Mouse (Mus musculus): ENCODE data around the gene Hic2. TPM values are rescaled to one million over a fixed set of nuclear protein-coding genes. Genes with fewer than 3 reads are reported as not detected.

The Hic2 gene
- total and polyA plus RNA-seq, 2 experiments from 2014 or later, result 4.3 to 14.9 TPM

DNA sequence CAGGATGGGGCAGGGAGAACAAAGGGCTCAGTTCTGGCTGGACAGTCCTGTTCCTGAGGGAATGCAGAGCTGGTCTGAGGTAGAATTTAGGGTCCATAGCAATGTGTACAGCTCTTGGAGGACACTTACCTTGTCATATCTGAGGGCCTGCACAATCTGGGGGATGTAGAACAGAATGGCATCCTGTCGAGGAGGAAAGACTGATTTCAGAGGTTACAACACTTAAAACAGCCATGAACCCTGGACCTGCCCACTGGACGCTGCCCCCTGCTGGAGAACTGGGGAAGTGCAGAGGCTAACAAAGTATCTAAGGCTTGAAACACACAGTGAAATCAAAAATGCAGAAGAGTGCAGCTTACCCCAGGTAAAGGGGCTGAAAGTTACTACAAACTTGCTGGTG lies 59.4 kb downstream of the Hic2 start:
- ATAC-seq, result no peak; the same call in 1 of the 2 replicates
- no peak overlapping the region for H3K27ac ChIP-seq (ENCODE audit: low read depth, low read length)
- no peaks in the 10 kb centered on the region for H3K27me3 ChIP-seq (ENCODE audit: insufficient read depth, low read length)
- 3% methylated on average over 2 of the region's 2 CpGs for WGBS
- TF ChIP-seq CTCF (IDR thresholded peaks at IDR 0.05; ENCODE audit: low read depth), result peak; percentile 88
- no peak overlapping the region for H3K9ac ChIP-seq
- peaks cover 70% of the 10 kb centered on the region for H3K36me3 ChIP-seq (ENCODE audit: insufficient read depth)
- DNase-seq, result peak; percentile 76
- no peaks in the 10 kb centered on the region for H3K9me3 ChIP-seq (ENCODE audit: low read length)
- H3K4me3 ChIP-seq (ENCODE audit: low read depth, low read length), result no peak overlapping the region
- no peak overlapping the region for H3K4me2 ChIP-seq (ENCODE audit: low read depth)
- no peaks in the 10 kb centered on the region for H3K4me1 ChIP-seq (ENCODE audit: insufficient read depth)

DNA sequence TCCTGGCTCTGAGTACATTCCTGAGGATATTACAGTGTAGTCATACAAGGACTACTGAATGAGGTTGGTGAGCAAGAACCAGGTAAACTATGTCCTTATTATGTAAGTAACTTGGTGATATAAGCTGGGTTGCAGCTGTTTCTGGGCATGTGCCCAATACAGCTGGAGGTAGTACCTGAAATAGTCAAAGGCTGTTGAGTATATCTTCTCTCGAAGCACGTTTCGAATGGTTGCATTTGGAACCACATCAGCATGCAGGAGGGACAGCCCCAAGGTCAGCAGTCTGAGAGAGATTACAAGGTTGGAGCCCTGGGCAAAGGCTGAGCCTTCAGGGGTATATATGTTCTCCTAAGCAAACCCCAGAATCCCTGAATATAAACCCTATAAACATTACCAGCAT lies 67.4 kb downstream of the Hic2 start:
- no peak overlapping the region for H3K27ac ChIP-seq (ENCODE audit: low read depth, low read length)
- H3K9me3 ChIP-seq (ENCODE audit: low read length), result no peaks in the 10 kb centered on the region
- H3K27me3 ChIP-seq (ENCODE audit: insufficient read depth, low read length), result no peaks in the 10 kb centered on the region
- no peaks in the 10 kb centered on the region for H3K4me1 ChIP-seq (ENCODE audit: insufficient read depth)
- DNase-seq (no peak), ATAC-seq (no peak)
- WGBS, result 94% methylated on average over 3 of the region's 3 CpGs
- H3K9ac ChIP-seq, result no peak overlapping the region
- no peak overlapping the region for H3K4me2 ChIP-seq (ENCODE audit: low read depth)
- peaks cover 89% of the 10 kb centered on the region for H3K36me3 ChIP-seq (ENCODE audit: insufficient read depth)
- no peak overlapping the region for H3K4me3 ChIP-seq (ENCODE audit: low read depth, low read length)
- TF ChIP-seq CTCF (IDR thresholded peaks at IDR 0.05; ENCODE audit: low read depth), result no peak

DNA sequence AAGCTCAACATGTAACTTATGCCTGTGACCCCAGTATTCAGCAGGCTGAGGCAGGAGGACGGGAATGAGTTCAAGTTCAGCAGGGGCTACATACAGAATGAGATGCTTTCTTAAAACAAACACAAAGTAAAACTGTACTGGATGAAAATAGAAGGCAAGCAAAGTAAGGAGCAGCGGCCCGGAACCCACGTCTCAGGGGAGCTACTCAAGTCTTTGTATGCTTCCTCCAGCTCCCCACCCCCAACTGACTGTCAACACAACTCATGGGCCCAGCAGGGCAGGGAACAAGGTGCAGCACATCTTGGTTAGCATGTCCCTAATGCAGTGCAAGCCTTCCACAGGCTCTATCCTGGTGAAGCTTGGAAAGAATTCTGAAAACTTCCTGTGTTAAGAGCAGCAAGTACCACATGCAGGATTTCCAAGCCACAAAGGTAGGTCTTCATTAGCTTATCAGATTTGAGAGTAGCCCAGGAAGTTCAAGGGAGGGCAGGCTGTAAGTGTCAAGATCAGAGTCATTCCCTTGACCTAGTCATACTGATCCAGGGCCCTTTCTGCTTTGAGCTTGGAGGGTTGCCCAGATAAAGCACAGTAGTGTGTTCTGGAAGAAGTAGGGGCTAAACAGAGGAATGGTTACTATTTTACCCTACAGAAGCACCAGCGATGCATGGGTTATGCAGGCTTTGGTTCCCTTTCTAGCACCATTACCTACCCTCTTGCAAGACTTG lies 70.3 kb downstream of the Hic2 start:
- no peak overlapping the region for H3K4me3 ChIP-seq (ENCODE audit: low read depth, low read length)
- H3K27ac ChIP-seq (ENCODE audit: low read depth, low read length), result no peak overlapping the region
- no peak overlapping the region for H3K4me2 ChIP-seq (ENCODE audit: low read depth)
- DNase-seq (no peak), ATAC-seq (no peak)
- H3K9me3 ChIP-seq (ENCODE audit: low read length), result no peaks in the 10 kb centered on the region
- no peaks in the 10 kb centered on the region for H3K4me1 ChIP-seq (ENCODE audit: insufficient read depth)
- no peaks in the 10 kb centered on the region for H3K27me3 ChIP-seq (ENCODE audit: insufficient read depth, low read length)
- TF ChIP-seq CTCF (IDR thresholded peaks at IDR 0.05; ENCODE audit: low read depth), result no peak
- WGBS, result 88% methylated on average over 5 of the region's 5 CpGs
- peaks cover 82% of the 10 kb centered on the region for H3K36me3 ChIP-seq (ENCODE audit: insufficient read depth)
- no peak overlapping the region for H3K9ac ChIP-seq

DNA sequence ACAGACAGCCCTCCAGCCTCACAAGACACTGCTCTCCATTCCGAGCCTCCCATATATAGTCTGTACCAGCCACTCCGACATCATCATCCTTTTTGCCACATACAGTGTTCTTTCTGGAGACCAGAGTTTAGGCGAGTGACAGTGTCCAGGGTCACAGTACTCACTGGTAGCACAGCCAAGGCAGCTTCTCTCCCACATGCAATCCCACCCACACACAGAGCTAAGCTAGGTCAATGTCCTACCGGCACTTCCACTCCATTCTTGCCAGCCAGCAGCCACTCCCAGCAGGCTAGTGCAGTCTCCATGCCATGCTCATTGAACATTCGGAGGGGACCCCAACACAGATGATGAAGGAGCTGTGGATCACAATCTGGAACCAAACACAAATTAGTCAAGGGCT lies 74.1 kb downstream of the Hic2 start:
- Histone ChIP-seq H3K9ac (no peak overlapping the region), H3K9me3 (ENCODE audit: low read length) (no peaks in the 10 kb centered on the region), H3K4me3 (ENCODE audit: low read depth, low read length) (no peak overlapping the region), H3K36me3 (ENCODE audit: insufficient read depth) (peaks cover 84% of the 10 kb centered on the region), H3K27ac (ENCODE audit: low read depth, low read length) (no peak overlapping the region), H3K4me2 (ENCODE audit: low read depth) (no peak overlapping the region), H3K27me3 (ENCODE audit: insufficient read depth, low read length) (no peaks in the 10 kb centered on the region), H3K4me1 (ENCODE audit: insufficient read depth) (no peaks in the 10 kb centered on the region)
- ATAC-seq, result no peak
- WGBS, result 92% methylated on average over 5 of the region's 5 CpGs
- DNase-seq, result no peak
- TF ChIP-seq CTCF (IDR thresholded peaks at IDR 0.05; ENCODE audit: low read depth), result no peak

DNA sequence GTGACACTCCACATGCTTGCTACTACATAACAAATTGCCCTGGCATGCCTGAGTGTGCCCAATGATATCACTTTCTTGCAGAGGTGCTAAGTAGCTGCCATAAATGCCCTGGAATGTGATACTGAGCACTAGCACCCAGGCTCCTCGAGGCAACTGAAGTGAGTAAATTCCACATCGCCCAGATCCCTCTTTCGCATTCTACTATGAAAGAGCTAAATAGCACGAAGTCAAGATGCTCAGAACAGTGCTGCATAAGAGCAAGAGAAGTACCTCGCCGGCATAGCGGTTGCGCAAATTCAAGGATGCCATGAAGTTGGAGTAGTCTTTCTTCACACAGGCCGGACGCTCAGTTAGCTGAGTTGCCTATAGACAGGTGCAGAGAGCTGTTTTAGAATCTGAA lies 75.7 kb downstream of the Hic2 start:
- Histone ChIP-seq H3K4me3 (ENCODE audit: low read depth, low read length) (no peak overlapping the region), H3K36me3 (ENCODE audit: insufficient read depth) (peaks cover 79% of the 10 kb centered on the region), H3K9ac (no peak overlapping the region), H3K9me3 (ENCODE audit: low read length) (no peaks in the 10 kb centered on the region), H3K4me2 (ENCODE audit: low read depth) (no peak overlapping the region), H3K27ac (ENCODE audit: low read depth, low read length) (no peak overlapping the region), H3K4me1 (ENCODE audit: insufficient read depth) (no peaks in the 10 kb centered on the region), H3K27me3 (ENCODE audit: insufficient read depth, low read length) (no peaks in the 10 kb centered on the region)
- WGBS, result 96% methylated on average over 10 of the region's 10 CpGs
- no peak for TF ChIP-seq CTCF (IDR thresholded peaks at IDR 0.05; ENCODE audit: low read depth)
- ATAC-seq (no peak), DNase-seq (no peak)

DNA sequence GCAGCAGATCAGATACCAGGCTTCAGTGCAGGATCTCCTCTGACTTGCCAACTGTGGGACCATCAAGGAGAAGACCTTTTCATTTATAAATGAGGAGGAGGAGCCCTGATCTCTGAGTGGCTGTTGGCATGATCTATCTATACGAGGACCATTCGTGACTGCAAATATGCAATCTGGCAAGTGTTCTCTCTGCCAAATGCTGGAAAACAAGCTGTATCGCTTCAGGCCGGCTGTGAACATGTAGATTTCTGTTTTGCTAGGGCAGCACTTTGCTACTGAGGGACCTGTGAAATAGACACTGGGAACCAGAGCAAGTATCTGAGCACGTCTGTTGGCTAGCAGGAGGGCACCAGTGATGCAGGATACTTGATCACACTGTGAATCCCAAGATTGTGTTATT lies 79.2 kb downstream of the Hic2 start:
- WGBS, result 76% methylated on average over 5 of the region's 5 CpGs
- H3K36me3 ChIP-seq (ENCODE audit: insufficient read depth), result peaks cover 85% of the 10 kb centered on the region
- ATAC-seq, result no peak

More for the DNA sequence above, 79.2 kb downstream of the Hic2 start:
- Histone ChIP-seq H3K4me3 (ENCODE audit: low read depth, low read length) (no peak overlapping the region), H3K4me2 (ENCODE audit: low read depth) (no peak overlapping the region), H3K4me1 (ENCODE audit: insufficient read depth) (no peaks in the 10 kb centered on the region), H3K9me3 (ENCODE audit: low read length) (no peaks in the 10 kb centered on the region), H3K9ac (no peak overlapping the region), H3K27me3 (ENCODE audit: insufficient read depth, low read length) (no peaks in the 10 kb centered on the region), H3K27ac (ENCODE audit: low read depth, low read length) (no peak overlapping the region)
- DNase-seq, result no peak
- TF ChIP-seq CTCF (IDR thresholded peaks at IDR 0.05; ENCODE audit: low read depth), result no peak

Other genes starting within 250 kb of the Hic2 start
- 76.7 and 103 TPM in 2 replicates for gene Ypel1, start 163.9 kb upstream of the Hic2 start, total RNA-seq (2014; rRNA removed)
- 123 and 131 TPM in 2 replicates for gene Ypel1, start 163.9 kb upstream of the Hic2 start, polyA plus RNA-seq (2015; fragmentation: Nextera tagmentation; extraction: Ambion mirVana)
- 100 and 104 TPM in 2 replicates for gene Ppil2, start 122.3 kb upstream of the Hic2 start, total RNA-seq (2014; rRNA removed)
- 99.3 and 111 TPM in 2 replicates for gene Ppil2, start 122.3 kb upstream of the Hic2 start, polyA plus RNA-seq (2015; fragmentation: Nextera tagmentation; extraction: Ambion mirVana)
- gene 2610318N02Rik, start 108.4 kb upstream of the Hic2 start, total RNA-seq (2014; rRNA removed), result 3.8 and 5.4 TPM in 2 replicates
- 10.1 and 10.6 TPM in 2 replicates for gene 2610318N02Rik, start 108.4 kb upstream of the Hic2 start, polyA plus RNA-seq (2015; fragmentation: Nextera tagmentation; extraction: Ambion mirVana)
- gene Sdf2l1, start 101.2 kb upstream of the Hic2 start, total RNA-seq (2014; rRNA removed), result 13.5 and 19.2 TPM in 2 replicates
- 16.2 and 19.9 TPM in 2 replicates for gene Sdf2l1, start 101.2 kb upstream of the Hic2 start, polyA plus RNA-seq (2015; fragmentation: Nextera tagmentation; extraction: Ambion mirVana)
- 57.4 and 73.2 TPM in 2 replicates for gene Ydjc, start 89.0 kb upstream of the Hic2 start, total RNA-seq (2014; rRNA removed)
- 44.7 and 45.0 TPM in 2 replicates for gene Ydjc, start 89.0 kb upstream of the Hic2 start, polyA plus RNA-seq (2015; fragmentation: Nextera tagmentation; extraction: Ambion mirVana)
- gene Ccdc116, start 86.3 kb upstream of the Hic2 start, total RNA-seq (2014; rRNA removed), result 5.5 and 6.2 TPM in 2 replicates
- gene Ccdc116, start 86.3 kb upstream of the Hic2 start, polyA plus RNA-seq (2015; fragmentation: Nextera tagmentation; extraction: Ambion mirVana), result 2.5 and 4.1 TPM in 2 replicates
- gene Ube2l3, start 30.9 kb upstream of the Hic2 start, total RNA-seq (2014; rRNA removed), result 127 and 136 TPM in 2 replicates
- 330 and 371 TPM in 2 replicates for gene Ube2l3, start 30.9 kb upstream of the Hic2 start, polyA plus RNA-seq (2015; fragmentation: Nextera tagmentation; extraction: Ambion mirVana)
- 3.0 and 3.3 TPM in 2 replicates for gene Rimbp3, start 25.0 kb upstream of the Hic2 start, total RNA-seq (2014; rRNA removed)
- gene Rimbp3, start 25.0 kb upstream of the Hic2 start, polyA plus RNA-seq (2015; fragmentation: Nextera tagmentation; extraction: Ambion mirVana), result 0.92 and 1.3 TPM in 2 replicates
- 55.2 and 71.0 TPM in 2 replicates for gene Tmem191c, start 42.5 kb downstream of the Hic2 start, total RNA-seq (2014; rRNA removed)
- 36.2 and 53.5 TPM in 2 replicates for gene Tmem191c, start 42.5 kb downstream of the Hic2 start, polyA plus RNA-seq (2015; fragmentation: Nextera tagmentation; extraction: Ambion mirVana)
- 3.7 and 4.2 TPM in 2 replicates for gene Serpind1, start 97.8 kb downstream of the Hic2 start, total RNA-seq (2014; rRNA removed)
- 5.0 and 5.8 TPM in 2 replicates for gene Serpind1, start 97.8 kb downstream of the Hic2 start, polyA plus RNA-seq (2015; fragmentation: Nextera tagmentation; extraction: Ambion mirVana)
- gene Snap29, start 172.4 kb downstream of the Hic2 start, total RNA-seq (2014; rRNA removed), result 41.9 and 43.2 TPM in 2 replicates
- gene Snap29, start 172.4 kb downstream of the Hic2 start, polyA plus RNA-seq (2015; fragmentation: Nextera tagmentation; extraction: Ambion mirVana), result 14.5 and 19.9 TPM in 2 replicates
- 106 and 107 TPM in 2 replicates for gene Pi4ka, start 172.7 kb downstream of the Hic2 start, total RNA-seq (2014; rRNA removed)
- gene Pi4ka, start 172.7 kb downstream of the Hic2 start, polyA plus RNA-seq (2015; fragmentation: Nextera tagmentation; extraction: Ambion mirVana), result 32.6 and 41.2 TPM in 2 replicates
- 31.4 and 55.4 TPM in 2 replicates for gene Crkl, start 218.4 kb downstream of the Hic2 start, total RNA-seq (2014; rRNA removed)
- 44.5 and 60.5 TPM in 2 replicates for gene Crkl, start 218.4 kb downstream of the Hic2 start, polyA plus RNA-seq (2015; fragmentation: Nextera tagmentation; extraction: Ambion mirVana)

All from forebrain, postnatal 0 days (tissue).